Mouse (Mus musculus): ENCODE measurements at regions not wholly inside any gene's neighbourhood (a gene's known extent, or its start where the extent isn't known, plus 50 kb on each side); places are given as distances from the start of the nearest gene placed in this dataset.

DNA sequence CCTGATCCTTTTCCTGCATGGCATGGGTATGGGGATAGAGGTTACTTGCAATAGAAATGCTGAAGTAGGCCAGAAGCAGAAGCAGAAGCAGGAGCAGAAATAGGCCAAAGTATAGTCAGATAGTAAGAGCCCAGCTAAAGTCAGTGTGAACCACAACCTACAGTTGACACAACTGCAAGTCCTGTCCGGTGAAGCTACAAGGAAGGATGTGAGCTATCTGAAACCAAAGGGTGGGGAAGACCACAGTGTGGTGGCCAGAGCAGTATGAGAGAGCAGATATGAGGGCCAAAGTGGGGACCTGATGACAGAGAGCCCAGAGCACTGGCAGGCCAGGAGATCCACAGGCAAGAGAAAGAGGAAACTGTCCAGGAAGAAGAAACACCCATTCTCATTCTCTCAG lies 87.1 kb upstream of the Sesn3 start:
- Histone ChIP-seq H3K36me3 (no peaks in the 10 kb centered on the region), H3K4me3 (no peak overlapping the region), H3K9ac (no peak overlapping the region), H3K27me3 (no peaks in the 10 kb centered on the region), H3K4me2 (no peak overlapping the region), H3K9me3 (no peaks in the 10 kb centered on the region), H3K4me1 (peaks cover 19% of the 10 kb centered on the region), H3K27ac (no peak overlapping the region)
- ATAC-seq (ENCODE audit: insufficient number of reproducible peaks, insufficient read depth, low FRiP score, low TSS enrichment, low read depth): no peak
- WGBS: 91% methylated on average over 1 of the region's 1 CpGs

- Histone ChIP-seq H3K9ac (no peak overlapping the region), H3K9me3 (no peaks in the 10 kb centered on the region), H3K4me2 (no peak overlapping the region), H3K27me3 (no peaks in the 10 kb centered on the region), H3K36me3 (no peaks in the 10 kb centered on the region), H3K4me3 (no peak overlapping the region), H3K4me1 (peaks cover 15% of the 10 kb centered on the region), H3K27ac (no peak overlapping the region)
- no peak for ATAC-seq (ENCODE audit: insufficient number of reproducible peaks, insufficient read depth, low FRiP score, low TSS enrichment, low read depth)
- WGBS: 81% methylated on average over 2 of the region's 2 CpGs
Measured at GRCm38 (mm10) chr9:14188504-14188903, 86.4 kb upstream of the Sesn3 start.

DNA sequence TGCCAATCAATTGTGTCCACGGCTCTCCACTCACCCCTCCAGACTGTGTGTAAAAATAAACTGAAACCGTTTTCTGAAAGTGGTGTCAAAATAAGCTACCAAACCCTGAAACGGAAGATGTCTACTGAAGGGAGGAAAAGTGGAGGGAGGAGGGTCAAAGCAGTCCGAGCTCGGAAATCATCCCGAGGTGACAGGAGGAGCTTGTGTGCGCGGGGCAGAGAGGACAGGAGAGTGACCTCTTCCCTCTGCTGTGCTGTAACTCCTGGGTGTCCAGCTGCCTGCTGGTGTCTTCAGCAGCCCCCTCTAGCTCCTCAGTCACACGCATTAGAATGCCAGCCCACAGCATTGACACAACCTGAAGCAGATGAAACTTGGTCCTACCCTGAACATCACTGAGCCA lies 84.2 kb upstream of the Sesn3 start:
- no peak overlapping the region for H3K27ac ChIP-seq
- 77% methylated on average over 9 of the region's 9 CpGs for WGBS
- no peak overlapping the region for H3K4me3 ChIP-seq
- no peak overlapping the region for H3K9ac ChIP-seq
- ATAC-seq (ENCODE audit: insufficient number of reproducible peaks, insufficient read depth, low FRiP score, low TSS enrichment, low read depth): no peak
- peaks cover 12% of the 10 kb centered on the region for H3K4me1 ChIP-seq
- no peak overlapping the region for H3K4me2 ChIP-seq
- no peaks in the 10 kb centered on the region for H3K9me3 ChIP-seq
- no peaks in the 10 kb centered on the region for H3K36me3 ChIP-seq
- no peaks in the 10 kb centered on the region for H3K27me3 ChIP-seq

- Histone ChIP-seq H3K4me1 (peaks cover 13% of the 10 kb centered on the region), H3K9me3 (no peaks in the 10 kb centered on the region), H3K27ac (no peak overlapping the region), H3K4me2 (no peak overlapping the region), H3K9ac (no peak overlapping the region), H3K4me3 (no peak overlapping the region), H3K36me3 (no peaks in the 10 kb centered on the region), H3K27me3 (no peaks in the 10 kb centered on the region)
- no peak for ATAC-seq (ENCODE audit: insufficient number of reproducible peaks, insufficient read depth, low FRiP score, low TSS enrichment, low read depth)
- WGBS: 88% methylated on average over 5 of the region's 5 CpGs
Measured at GRCm38 (mm10) chr9:14194748-14195147, 80.1 kb upstream of the Sesn3 start.

DNA sequence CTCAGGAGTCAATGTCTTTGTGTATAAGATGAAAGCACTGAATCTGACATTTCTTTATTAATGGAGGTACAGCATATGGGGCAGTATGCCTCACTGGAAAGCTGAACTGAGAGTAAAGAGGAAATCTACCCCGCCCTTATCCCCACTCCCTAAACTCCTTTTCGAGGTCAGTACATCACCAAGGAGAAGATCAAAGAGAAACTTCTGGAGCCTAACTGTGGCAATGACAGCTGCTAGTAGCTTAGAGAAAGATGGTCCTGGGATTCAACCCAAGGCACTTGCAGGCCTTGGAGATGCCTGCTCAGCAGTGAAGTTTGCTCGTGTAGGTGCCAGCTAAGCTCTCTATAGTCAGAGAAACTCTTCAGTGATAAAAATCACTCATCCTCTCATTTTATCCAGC lies 75.8 kb upstream of the Sesn3 start:
- H3K27me3 ChIP-seq: no peaks in the 10 kb centered on the region
- H3K4me2 ChIP-seq: no peak overlapping the region
- H3K36me3 ChIP-seq: no peaks in the 10 kb centered on the region
- no peak overlapping the region for H3K4me3 ChIP-seq
- no peaks in the 10 kb centered on the region for H3K9me3 ChIP-seq
- WGBS: 73% methylated on average over 3 of the region's 3 CpGs
- ATAC-seq (ENCODE audit: insufficient number of reproducible peaks, insufficient read depth, low FRiP score, low TSS enrichment, low read depth): no peak
- H3K9ac ChIP-seq: no peak overlapping the region
- peaks cover 19% of the 10 kb centered on the region for H3K4me1 ChIP-seq
- H3K27ac ChIP-seq: no peak overlapping the region

DNA sequence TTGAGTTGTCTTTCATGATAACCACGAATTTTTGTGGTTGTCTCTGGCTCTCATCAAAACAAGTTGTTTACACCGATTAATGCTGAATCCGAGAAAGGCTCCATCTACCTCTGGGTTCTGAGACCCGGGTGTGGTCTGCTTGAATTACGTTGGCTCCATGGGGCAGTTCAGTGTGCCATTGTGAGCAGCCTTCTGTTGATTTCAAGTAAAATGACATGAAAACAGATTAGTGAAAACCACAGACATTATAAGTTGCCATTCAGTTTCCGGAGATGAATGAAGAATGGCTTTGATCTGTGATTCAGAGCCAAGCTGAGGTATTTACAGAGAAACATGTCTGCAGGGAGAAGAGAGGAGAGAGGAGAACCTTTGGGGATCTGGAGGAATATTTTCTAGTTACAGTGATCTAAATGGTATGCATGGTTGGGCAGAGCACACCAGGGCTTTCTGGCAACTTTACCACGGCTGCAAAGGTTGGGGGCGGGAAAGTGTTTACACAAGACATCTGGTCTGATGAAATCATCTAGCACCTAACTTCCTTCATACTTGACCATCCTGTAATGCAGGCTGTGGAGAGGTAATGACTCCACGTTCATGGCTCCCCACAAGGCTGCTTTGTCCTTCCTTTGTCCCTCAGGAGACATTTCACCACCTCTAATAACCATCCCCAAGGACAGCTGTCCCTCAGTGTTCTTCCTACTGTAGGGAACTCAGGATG lies 74.7 kb upstream of the Sesn3 start:
- Histone ChIP-seq H3K4me2 (no peak overlapping the region), H3K9ac (no peak overlapping the region), H3K4me1 (peaks cover 21% of the 10 kb centered on the region), H3K9me3 (no peaks in the 10 kb centered on the region), H3K27ac (0 out of 2 replicates have a peak overlapping the region, but pooled peaks have one; percentile 56), H3K27me3 (no peaks in the 10 kb centered on the region), H3K36me3 (no peaks in the 10 kb centered on the region), H3K4me3 (no peak overlapping the region)
- 32% methylated on average over 9 of the region's 9 CpGs for WGBS
- no peak for ATAC-seq (ENCODE audit: insufficient number of reproducible peaks, insufficient read depth, low FRiP score, low TSS enrichment, low read depth)

DNA sequence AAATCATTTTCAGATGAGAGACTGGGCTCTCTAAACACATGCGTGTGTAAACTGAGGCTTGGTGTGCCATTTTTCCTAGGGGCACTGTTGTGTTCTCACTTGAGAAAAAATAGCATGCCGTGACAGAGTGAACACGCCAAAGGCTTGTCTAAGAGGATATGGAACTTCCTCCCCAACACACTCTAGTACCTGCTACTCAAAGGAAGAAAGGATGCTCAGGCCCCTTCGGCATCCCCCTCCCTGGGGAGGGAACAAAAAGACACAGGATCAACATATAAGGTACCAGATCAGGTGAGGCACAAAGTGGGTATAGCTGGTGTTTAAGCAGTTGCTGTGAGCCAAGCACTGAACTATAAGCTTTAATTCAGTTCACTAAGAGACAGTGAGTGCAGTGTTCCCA lies 74.0 kb upstream of the Sesn3 start:
- no peaks in the 10 kb centered on the region for H3K36me3 ChIP-seq
- no peak for ATAC-seq (ENCODE audit: insufficient number of reproducible peaks, insufficient read depth, low FRiP score, low TSS enrichment, low read depth)
- H3K4me2 ChIP-seq: no peak overlapping the region
- 79% methylated on average over 4 of the region's 4 CpGs for WGBS
- H3K27ac ChIP-seq: no peak overlapping the region
- no peak overlapping the region for H3K4me3 ChIP-seq
- H3K9me3 ChIP-seq: no peaks in the 10 kb centered on the region
- no peak overlapping the region for H3K9ac ChIP-seq
- H3K27me3 ChIP-seq: no peaks in the 10 kb centered on the region
- peaks cover 21% of the 10 kb centered on the region for H3K4me1 ChIP-seq

GRCm38 (mm10) chr9:14202551-14203306 lies 72.1 kb upstream of the Sesn3 start:
- peaks cover 22% of the 10 kb centered on the region for H3K4me1 ChIP-seq
- ATAC-seq (ENCODE audit: insufficient number of reproducible peaks, insufficient read depth, low FRiP score, low TSS enrichment, low read depth): no peak
- H3K36me3 ChIP-seq: no peaks in the 10 kb centered on the region
- no peak overlapping the region for H3K4me2 ChIP-seq
- WGBS: 78% methylated on average over 10 of the region's 10 CpGs
- no peaks in the 10 kb centered on the region for H3K27me3 ChIP-seq
- no peak overlapping the region for H3K27ac ChIP-seq
- no peak overlapping the region for H3K4me3 ChIP-seq
- H3K9me3 ChIP-seq: no peaks in the 10 kb centered on the region
- H3K9ac ChIP-seq: no peak overlapping the region

DNA sequence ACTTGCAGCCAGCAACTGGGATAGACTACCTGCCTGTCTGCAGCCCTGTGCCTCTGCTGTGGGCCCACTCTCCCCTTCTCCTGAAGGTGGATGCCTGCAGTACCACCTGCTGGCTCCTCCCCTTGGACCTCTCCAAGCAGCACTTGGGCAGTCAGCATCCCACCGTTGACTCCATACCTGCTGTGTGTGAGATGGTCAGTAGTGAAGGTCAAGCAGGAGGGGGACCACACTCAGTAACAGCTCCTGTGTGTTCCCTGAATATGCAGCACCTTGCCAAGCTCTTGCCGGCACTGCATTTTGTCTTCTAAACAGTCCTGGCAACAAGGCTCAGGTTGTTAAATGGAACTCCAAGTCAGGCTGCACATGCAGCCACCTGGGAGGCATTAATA lies 71.6 kb upstream of the Sesn3 start:
- Histone ChIP-seq H3K27ac (no peak overlapping the region), H3K4me3 (no peak overlapping the region), H3K4me2 (no peak overlapping the region), H3K9ac (no peak overlapping the region), H3K9me3 (no peaks in the 10 kb centered on the region), H3K27me3 (no peaks in the 10 kb centered on the region), H3K4me1 (peaks cover 24% of the 10 kb centered on the region), H3K36me3 (no peaks in the 10 kb centered on the region)
- no peak for ATAC-seq (ENCODE audit: insufficient number of reproducible peaks, insufficient read depth, low FRiP score, low TSS enrichment, low read depth)
- WGBS: 74% methylated on average over 2 of the region's 2 CpGs

DNA sequence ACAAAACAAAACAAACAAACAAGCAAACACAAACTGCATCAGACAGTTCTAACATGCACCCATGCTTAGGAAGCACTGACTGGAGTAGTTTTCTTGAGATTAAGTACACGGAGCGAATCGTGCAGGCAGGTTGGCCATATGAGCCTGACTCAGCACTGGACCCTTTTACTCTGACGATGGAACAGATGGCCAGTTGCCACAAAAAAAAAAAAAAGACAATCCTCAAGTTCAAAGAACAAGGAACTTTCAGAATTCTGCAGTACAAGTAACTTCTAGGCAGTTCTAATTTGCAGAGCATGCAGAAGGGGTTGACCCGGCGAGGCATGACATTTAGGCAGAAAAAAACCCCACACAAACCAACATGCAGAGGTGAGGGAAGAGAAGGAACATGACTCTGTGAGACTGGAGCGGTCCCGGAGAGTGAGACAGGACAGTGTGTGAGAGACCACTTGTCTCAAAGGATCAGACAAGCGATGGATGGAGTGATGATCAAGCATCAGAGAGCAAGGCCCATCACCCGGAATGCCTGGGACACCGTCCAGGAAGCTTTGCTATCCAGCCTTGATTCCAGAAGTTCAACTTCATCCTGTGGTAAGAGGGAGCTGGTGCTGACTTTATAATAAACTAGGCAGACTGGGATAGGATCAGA lies 71.0 kb upstream of the Sesn3 start:
- WGBS: 80% methylated on average over 11 of the region's 11 CpGs
- no peak for ATAC-seq (ENCODE audit: insufficient number of reproducible peaks, insufficient read depth, low FRiP score, low TSS enrichment, low read depth)
- Histone ChIP-seq H3K9ac (no peak overlapping the region), H3K27me3 (no peaks in the 10 kb centered on the region), H3K36me3 (no peaks in the 10 kb centered on the region), H3K4me3 (no peak overlapping the region), H3K4me2 (no peak overlapping the region), H3K9me3 (no peaks in the 10 kb centered on the region), H3K4me1 (peaks cover 24% of the 10 kb centered on the region), H3K27ac (no peak overlapping the region)

- H3K4me3 ChIP-seq: no peak overlapping the region
- H3K36me3 ChIP-seq: no peaks in the 10 kb centered on the region
- H3K27ac ChIP-seq: no peak overlapping the region
- ATAC-seq (ENCODE audit: insufficient number of reproducible peaks, insufficient read depth, low FRiP score, low TSS enrichment, low read depth): no peak
- H3K9me3 ChIP-seq: no peaks in the 10 kb centered on the region
- no peaks in the 10 kb centered on the region for H3K27me3 ChIP-seq
- no peak overlapping the region for H3K9ac ChIP-seq
- H3K4me1 ChIP-seq: peaks cover 19% of the 10 kb centered on the region
- 92% methylated on average over 1 of the region's 1 CpGs for WGBS
- H3K4me2 ChIP-seq: no peak overlapping the region
Measured at GRCm38 (mm10) chr9:14204817-14205216, 70.0 kb upstream of the Sesn3 start.
